Mouse (Mus musculus) ES-E14 (cell line): ENCODE measurements around the gene Gm4969.

Experiments
- HCFC1 ChIP-seq: IDR thresholded peaks from 2 replicates; pipeline ENCODE4 v1.6.1; 2012; ENCODE audit warnings: low read length, inconsistent platforms, borderline replicate concordance; ENCODE audit not compliant: insufficient read depth
- ZC3H11A ChIP-seq: IDR thresholded peaks from 2 replicates; pipeline ENCODE4 v1.6.1; 2012; ENCODE audit warnings: low read depth, mild to moderate bottlenecking, inconsistent platforms, low read length, borderline replicate concordance

DNA sequence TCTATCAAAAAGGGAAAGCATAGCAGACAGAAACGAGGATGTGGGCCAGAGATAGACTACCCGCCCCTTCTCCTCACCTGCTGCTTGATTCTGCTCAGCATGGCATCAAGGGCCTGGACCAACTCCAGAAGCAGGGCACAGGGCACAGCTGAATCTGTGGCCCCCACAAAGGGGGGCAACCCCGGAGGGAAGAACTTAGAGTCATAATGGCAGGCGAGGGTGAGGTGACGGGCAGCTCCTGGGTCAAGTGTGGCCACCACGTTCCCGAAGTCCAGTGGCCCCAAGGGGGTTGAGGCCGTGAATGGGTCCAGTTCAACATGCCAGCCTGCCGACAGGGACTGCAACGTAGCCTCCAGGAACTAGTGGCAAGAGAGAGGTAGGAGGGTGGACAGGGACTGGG, 28.6 kb upstream of the Gm4969 start:
- TF ChIP-seq HCFC1 (no peak), ZC3H11A (no peak)
